Mouse (Mus musculus): ENCODE results near the gene Pon3.

The Pon3 gene

GRCm38 (mm10) chr6:5179189-5179588, 76.9 kb downstream of the Pon3 start:
- no peak for DNase-seq (ENCODE audit: low read depth)

DNA sequence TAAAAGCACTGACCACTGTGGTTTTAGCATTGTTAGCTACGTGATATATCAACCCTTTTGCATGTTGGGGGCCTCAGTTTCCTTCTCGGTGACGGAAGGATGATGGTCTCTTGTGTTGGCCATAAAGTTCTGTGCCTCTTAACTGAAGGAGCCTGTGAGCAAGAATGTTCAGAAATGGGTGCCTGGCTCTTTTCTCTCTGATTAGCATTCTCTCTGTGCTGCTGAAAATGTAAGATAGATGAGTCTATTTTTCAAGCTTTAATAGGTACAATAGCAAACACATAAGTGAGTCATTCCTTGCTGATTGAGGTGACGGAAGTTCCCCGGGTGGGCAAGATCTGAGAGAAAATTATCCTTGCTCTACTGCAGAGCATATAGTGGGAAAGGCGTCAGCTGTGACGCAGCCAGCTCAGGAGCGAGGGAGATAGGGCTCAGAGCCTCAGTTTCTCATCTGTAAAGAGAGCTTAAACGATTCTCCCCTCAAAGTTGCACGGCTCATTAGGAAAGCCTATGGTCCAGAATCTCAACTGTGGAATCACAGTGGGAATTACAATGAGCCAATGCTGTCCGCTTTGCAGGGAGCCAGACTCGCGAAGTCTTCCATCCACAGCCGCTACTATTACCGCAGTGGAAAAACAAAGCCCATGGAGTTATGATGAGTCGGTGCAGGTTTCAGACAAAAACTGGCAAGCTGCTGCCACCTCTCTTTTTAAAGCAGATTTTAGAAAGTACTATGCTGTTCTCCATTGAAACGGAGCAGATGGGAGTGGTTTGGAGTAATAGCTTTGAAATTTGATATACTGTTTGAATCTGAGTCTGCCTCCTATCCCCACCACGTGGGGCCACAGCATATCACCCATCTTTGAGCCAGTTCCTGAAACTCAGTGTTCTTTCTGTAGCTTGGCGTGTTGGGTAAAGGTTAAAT, 77.9 kb downstream of the Pon3 start:
- DNase-seq (ENCODE audit: low read depth) = no peak

- no peak for DNase-seq (ENCODE audit: low read depth)
Measured at GRCm38 (mm10) chr6:5174179-5174812, 81.8 kb downstream of the Pon3 start.

GRCm38 (mm10) chr6:5172571-5172970, 83.5 kb downstream of the Pon3 start:
- no peak for DNase-seq (ENCODE audit: low read depth)

DNA sequence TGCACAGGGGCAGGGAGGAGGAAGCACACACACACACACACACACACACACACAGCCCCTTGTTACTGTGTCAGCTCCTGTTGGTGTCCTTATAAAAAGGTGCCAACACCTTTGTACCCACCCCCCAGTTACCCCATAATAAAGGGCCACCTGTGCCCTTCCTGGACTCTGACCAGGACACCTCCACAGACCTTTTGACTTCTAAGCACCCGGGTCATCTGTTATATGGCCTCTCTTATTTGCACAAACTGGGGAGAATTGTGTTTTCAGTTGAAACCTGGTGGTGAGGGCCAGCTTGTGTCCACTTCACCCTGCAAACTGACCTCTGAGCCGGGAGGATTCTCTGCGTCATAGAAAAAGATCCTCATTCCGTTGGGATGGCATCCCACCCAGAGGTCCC, 84.7 kb downstream of the Pon3 start:
- no peak for DNase-seq (ENCODE audit: low read depth)

Data from 416B (cell line).